Mouse (Mus musculus) brown adipose tissue, adult 24 weeks (tissue): ENCODE data around the gene Uqcc3. TPM values are rescaled to one million over a fixed set of nuclear protein-coding genes. Genes with fewer than 3 reads are reported as not detected.
"Not testable (repeated sequence)": the region's sequence is repeated elsewhere in the genome, so short reads cannot be mapped to it uniquely, and the experiment has no call there.

Source experiments
- H3K27ac ChIP-seq: fragments of 200-500 bp; replicated peaks from 2 replicates; pipeline ENCODE4 v1.5.1; 2012; ENCODE audit warnings: low read depth, mild to moderate bottlenecking, low read length
- H3K4me1 ChIP-seq: fragments of 200-500 bp; 2 replicates; pipeline ENCODE4 v1.6.1; 2012; ENCODE audit warnings: low read length, mixed read lengths; ENCODE audit not compliant: control insufficient read depth, insufficient read depth, insufficient read length
- H3K4me3 ChIP-seq: fragments of 200-500 bp; 2 replicates; pipeline ENCODE4 v1.5.1; 2012; ENCODE audit warnings: low read depth, mild to moderate bottlenecking, low read length, moderate library complexity; ENCODE audit not compliant: insufficient read depth
- polyA plus RNA-seq: library from polyadenylated mRNA; stranded (reverse); fragments of >200 nt; gene quantifications from 2 replicates; pipeline ENCODE4 v1.2.4, GENCODE M21; 2012; ENCODE audit not compliant: missing spikeins, insufficient read depth, insufficient read length

Gene Uqcc3
- polyA plus RNA-seq, 1 experiment = 88.3 TPM

GRCm38 (mm10) chr19:8881034-8881392, 290 bp upstream of the Uqcc3 start:
- no peak overlapping the region for H3K27ac ChIP-seq

GRCm38 (mm10) chr19:8875031-8875430, 5.7 kb downstream of the Uqcc3 start:
- Histone ChIP-seq H3K4me1 (peaks cover 8% of the 10 kb centered on the region; the same call in 1 of the 2 replicates), H3K27ac (no peak overlapping the region), H3K4me3 (no peak overlapping the region)

More at GRCm38 (mm10) chr19:8881034-8881392, 290 bp upstream of the Uqcc3 start:
- Histone ChIP-seq H3K4me3 (peak overlapping the region; percentile 69), H3K4me1 (0 out of 2 replicates have a peak, but pooled peaks cover 2% of the 10 kb centered on the region)

- peak overlapping the region; percentile 78 for H3K27ac ChIP-seq
- H3K4me1 ChIP-seq = peaks cover 6% of the 10 kb centered on the region; the same call in 1 of the 2 replicates
- H3K4me3 ChIP-seq = peak overlapping the region; percentile 90
These were observed 8.4 kb downstream of the Uqcc3 start for GRCm38 (mm10) chr19:8872266-8872840.

- H3K27ac ChIP-seq = peak within 1 kb of the TSS; percentile 78
- H3K4me3 ChIP-seq = peak within 1 kb of the TSS; percentile 90
- H3K4me1 ChIP-seq = peaks cover 6% of the 10 kb centered on the region; the same call in 1 of the 2 replicates
These were observed 9.2 kb downstream of the Uqcc3 start, which contains the start of gene Ubxn1 for GRCm38 (mm10) chr19:8871267-8872186. Gene Ubxn1 (plus strand): TSS chr19:8871496.

- Histone ChIP-seq H3K27ac (peak overlapping the region; percentile 73), H3K4me3 (peak overlapping the region; percentile 68), H3K4me1 (peaks cover 6% of the 10 kb centered on the region; the same call in 1 of the 2 replicates)
These were observed 9.9 kb downstream of the Uqcc3 start for GRCm38 (mm10) chr19:8870838-8871237.

- not testable (repeated sequence) for H3K27ac ChIP-seq, H3K4me1 ChIP-seq, H3K4me3 ChIP-seq
These were observed 10.3 kb downstream of the Uqcc3 start for GRCm38 (mm10) chr19:8870381-8870780.

- Histone ChIP-seq H3K4me3 (no peak overlapping the region), H3K27ac (no peak overlapping the region), H3K4me1 (no peaks in the 10 kb centered on the region)
These were observed 16.5 kb downstream of the Uqcc3 start for GRCm38 (mm10) chr19:8864265-8864664.

- H3K4me3 ChIP-seq = no peak overlapping the region
- no peak overlapping the region for H3K27ac ChIP-seq
- no peaks in the 10 kb centered on the region for H3K4me1 ChIP-seq
These were observed 21.7 kb downstream of the Uqcc3 start for GRCm38 (mm10) chr19:8859018-8859417.

- H3K4me1 ChIP-seq = no peaks in the 10 kb centered on the region
- no peak overlapping the region for H3K4me3 ChIP-seq
- H3K27ac ChIP-seq = no peak overlapping the region
These were observed 23.0 kb downstream of the Uqcc3 start for GRCm38 (mm10) chr19:8857689-8858088.

GRCm38 (mm10) chr19:8853117-8853516, 27.6 kb downstream of the Uqcc3 start:
- peaks cover 4% of the 10 kb centered on the region; the same call in 1 of the 2 replicates for H3K4me1 ChIP-seq
- no peak overlapping the region for H3K4me3 ChIP-seq
- no peak overlapping the region for H3K27ac ChIP-seq

- Histone ChIP-seq H3K4me3 (peak overlapping the region; percentile 12; the same call in 1 of the 2 replicates), H3K4me1 (peaks cover 4% of the 10 kb centered on the region; the same call in 1 of the 2 replicates), H3K27ac (peak overlapping the region; percentile 28; the same call in 1 of the 2 replicates)
These were observed 28.3 kb downstream of the Uqcc3 start for GRCm38 (mm10) chr19:8852236-8852928.

GRCm38 (mm10) chr19:8851639-8852038, 29.1 kb downstream of the Uqcc3 start:
- Histone ChIP-seq H3K4me1 (peaks cover 4% of the 10 kb centered on the region; the same call in 1 of the 2 replicates), H3K27ac (no peak overlapping the region), H3K4me3 (peak overlapping the region; percentile 12)

- H3K27ac ChIP-seq = peak within 1 kb of the TSS; percentile 21; the same call in 1 of the 2 replicates
- peaks cover 4% of the 10 kb centered on the region; the same call in 1 of the 2 replicates for H3K4me1 ChIP-seq
- peak within 1 kb of the TSS; percentile 12 for H3K4me3 ChIP-seq
These were observed 30.3 kb downstream of the Uqcc3 start, which contains the start of gene Lrrn4cl for GRCm38 (mm10) chr19:8850402-8850901. Gene Lrrn4cl (plus strand): TSS chr19:8850768.

- Histone ChIP-seq H3K4me1 (peaks cover 4% of the 10 kb centered on the region; the same call in 1 of the 2 replicates), H3K27ac (no peak overlapping the region), H3K4me3 (no peak overlapping the region)
These were observed 32.4 kb downstream of the Uqcc3 start for GRCm38 (mm10) chr19:8848356-8848755.
